Mouse (Mus musculus) heart, embryonic 14.5 days (tissue): ENCODE data around the gene Slc35g3. TPM values are rescaled to one million over a fixed set of nuclear protein-coding genes. Genes with fewer than 3 reads are reported as not detected.

Source experiments
- ATAC-seq: fragments of 200-750 bp; cut with Nextera tagmentation; 2 replicates; pipeline ENCODE4 v1.8.0; 2017; ENCODE audit warnings: low read depth, moderate TSS enrichment; ENCODE audit not compliant: insufficient number of reproducible peaks, insufficient read depth, low FRiP score
- H3K27ac ChIP-seq, 2 experiments: fragments of 200-500 bp in 1 of 2; fragments of 300-500 bp in 1 of 2; sonication (generic) in 1 of 2; replicated peaks in 1 of 2; 2 replicates each; pipeline ENCODE4 v1.5.1; 2012 to 2014; ENCODE audit warnings: low read depth in 2 of 2, low read length in 2 of 2, control low read depth in 1 of 2, mild to moderate bottlenecking in 1 of 2, mixed read lengths in 1 of 2; ENCODE audit not compliant: control insufficient read depth in 1 of 2, insufficient read depth in 1 of 2
- H3K27me3 ChIP-seq: fragments of 300-500 bp; sonication (generic); 2 replicates; pipeline ENCODE4 v1.6.1; 2014; ENCODE audit warnings: mild to moderate bottlenecking, low read length, control low read depth; ENCODE audit not compliant: control insufficient read depth, insufficient read depth
- H3K36me3 ChIP-seq: fragments of 300-500 bp; sonication (generic); 2 replicates; pipeline ENCODE4 v1.6.1; 2014; ENCODE audit warnings: mild to moderate bottlenecking, control low read depth, low read length, mixed read lengths; ENCODE audit not compliant: control insufficient read depth, insufficient read depth
- H3K4me1 ChIP-seq, 2 experiments: fragments of 200-500 bp in 1 of 2; fragments of 300-500 bp in 1 of 2; sonication (generic) in 1 of 2; 2 replicates each; pipeline ENCODE4 v1.6.1; 2012 to 2014; ENCODE audit warnings: low read length in 2 of 2, control low read depth in 1 of 2, mixed read lengths in 1 of 2; ENCODE audit not compliant: control insufficient read depth in 2 of 2, insufficient read depth in 2 of 2
- H3K4me2 ChIP-seq: fragments of 300-500 bp; sonication (generic); 2 replicates; pipeline ENCODE4 v1.6.1; 2014; ENCODE audit warnings: mild to moderate bottlenecking, low read length
- H3K4me3 ChIP-seq, 2 experiments: fragments of 200-500 bp in 1 of 2; fragments of 300-500 bp in 1 of 2; sonication (generic) in 1 of 2; 2 replicates each; pipeline ENCODE4 v1.5.1; 2012 to 2014; ENCODE audit warnings: low read length in 2 of 2, mild to moderate bottlenecking in 2 of 2, control low read depth in 1 of 2, low read depth in 1 of 2, moderate library complexity in 1 of 2; ENCODE audit not compliant: control insufficient read depth in 1 of 2, insufficient read depth in 1 of 2
- H3K9ac ChIP-seq: fragments of 300-500 bp; sonication (generic); 2 replicates; pipeline ENCODE4 v1.6.1; 2014; ENCODE audit warnings: mild to moderate bottlenecking, low read length
- H3K9me3 ChIP-seq: fragments of 300-500 bp; sonication (generic); 2 replicates; pipeline ENCODE4 v1.6.1; 2016; ENCODE audit warnings: low read length, control low read depth; ENCODE audit not compliant: control insufficient read depth
- WGBS: fragments of 180-500 bp; shearing (Covaris S2); extraction: QIAGEN DNeasy Blood & Tissue Kit; methylation state at CpG from one replicate; pipeline ENCODE4 v1.1.7; 2014; 5-methylcytosine and 5-hydroxymethylcytosine counted together
- polyA plus RNA-seq: library from polyadenylated mRNA; unstranded; fragments of >200 nt; fragmentation: Nextera tagmentation; extraction: Ambion mirVana; gene quantifications from 2 replicates; pipeline ENCODE4 v1.2.1, GENCODE M21; 2014

Slc35g3 gene
- polyA plus RNA-seq = 0.13 TPM in 1 of 2 replicates, not detected in the other

- no peak within 1 kb of the TSS for H3K4me2 ChIP-seq
- no peaks in the 10 kb centered on the region for H3K9me3 ChIP-seq
- H3K27ac ChIP-seq = no peak within 1 kb of the TSS
- peaks cover 11 to 26% of the 10 kb centered on the region in 2 experiments for H3K4me1 ChIP-seq
- H3K27me3 ChIP-seq = no peaks in the 10 kb centered on the region
- ATAC-seq = no peak
- H3K4me3 ChIP-seq = no peak within 1 kb of the TSS
- 0 out of 2 replicates have a peak within 1 kb of the TSS, but pooled peaks have one; percentile 84 for H3K9ac ChIP-seq
- WGBS = 64% methylated on average over 1 of the region's 1 CpGs
- no peaks in the 10 kb centered on the region for H3K36me3 ChIP-seq
Measured at GRCm38 (mm10) chr11:69761868-69762267, at the start of gene Slc35g3. Slc35g3 (minus strand) TSS chr11:69761968.

GRCm38 (mm10) chr11:69810280-69810679 is 48.5 kb upstream of the Slc35g3 start:
- H3K4me2 ChIP-seq = no peak overlapping the region
- peaks cover 5% of the 10 kb centered on the region; the same call in 1 of the 2 replicates for H3K9me3 ChIP-seq
- H3K4me1 ChIP-seq = no peaks in the 10 kb centered on the region
- no peaks in the 10 kb centered on the region for H3K36me3 ChIP-seq
- H3K9ac ChIP-seq = no peak overlapping the region
- no peak overlapping the region for H3K27ac ChIP-seq
- peaks cover 8% of the 10 kb centered on the region; the same call in 1 of the 2 replicates for H3K27me3 ChIP-seq
- no peak for ATAC-seq
- H3K4me3 ChIP-seq = no peak overlapping the region

- no peak for ATAC-seq
Measured at GRCm38 (mm10) chr11:69807641-69808040, 45.9 kb upstream of the Slc35g3 start.

GRCm38 (mm10) chr11:69806378-69806777 is 44.6 kb upstream of the Slc35g3 start:
- Histone ChIP-seq H3K27me3 (peaks cover 18% of the 10 kb centered on the region; the same call in 1 of the 2 replicates), H3K4me3 (no peak overlapping the region), H3K9ac (no peak overlapping the region), H3K36me3 (no peaks in the 10 kb centered on the region), H3K9me3 (peaks cover 5% of the 10 kb centered on the region; the same call in 1 of the 2 replicates), H3K27ac (no peak overlapping the region), H3K4me2 (no peak overlapping the region), H3K4me1 (peaks cover 15 to 27% of the 10 kb centered on the region in 2 experiments)
- 80% methylated on average over 4 of the region's 4 CpGs for WGBS
- no peak for ATAC-seq

More at GRCm38 (mm10) chr11:69807641-69808040, 45.9 kb upstream of the Slc35g3 start:
- 77% methylated on average over 2 of the region's 2 CpGs for whole genome bisulfite sequencing
- H3K27ac ChIP-seq = no peak overlapping the region
- no peak overlapping the region for H3K4me2 ChIP-seq
- H3K9ac ChIP-seq = no peak overlapping the region
- no peaks in the 10 kb centered on the region for H3K36me3 ChIP-seq
- peaks cover 5% of the 10 kb centered on the region; the same call in 1 of the 2 replicates for H3K9me3 ChIP-seq
- peaks cover 12% of the 10 kb centered on the region; the same call in 1 of the 2 replicates for H3K27me3 ChIP-seq
- peaks cover 15 to 16% of the 10 kb centered on the region in 2 experiments; a peak in 3 of 4 replicates for H3K4me1 ChIP-seq
- no peak overlapping the region for H3K4me3 ChIP-seq

GRCm38 (mm10) chr11:69804972-69805909 is 43.5 kb upstream of the Slc35g3 start, which contains the start of gene Tmem102:
Tmem102 (minus strand) TSS chr11:69805624.
- Histone ChIP-seq H3K9ac (peak within 1 kb of the TSS; percentile 69), H3K36me3 (no peaks in the 10 kb centered on the region), H3K4me1 (peaks cover 17 to 38% of the 10 kb centered on the region in 2 experiments), H3K4me3 (peak within 1 kb of the TSS; percentile 9 to 46; a peak in 3 of 4 replicates), H3K4me2 (peak within 1 kb of the TSS; percentile 95), H3K27me3 (peaks cover 18% of the 10 kb centered on the region; the same call in 1 of the 2 replicates), H3K9me3 (peaks cover 5% of the 10 kb centered on the region; the same call in 1 of the 2 replicates), H3K27ac (no peak within 1 kb of the TSS)
- WGBS = 14% methylated on average over 29 of the region's 29 CpGs
- no peak for ATAC-seq

- H3K9ac ChIP-seq = peak overlapping the region; percentile 69; the same call in 1 of the 2 replicates
- 10% methylated on average over 12 of the region's 12 CpGs for WGBS
- H3K4me1 ChIP-seq = peaks cover 20 to 45% of the 10 kb centered on the region in 2 experiments
- H3K36me3 ChIP-seq = no peaks in the 10 kb centered on the region
- H3K9me3 ChIP-seq = peaks cover 5% of the 10 kb centered on the region; the same call in 1 of the 2 replicates
- H3K27me3 ChIP-seq = peaks cover 18% of the 10 kb centered on the region; the same call in 1 of the 2 replicates
- no peak overlapping the region for H3K27ac ChIP-seq
- H3K4me3 ChIP-seq = peak overlapping the region in 1 of 2 experiments; percentile 46; a peak in 2 of 4 replicates
- no peak for ATAC-seq
- H3K4me2 ChIP-seq = peak overlapping the region; percentile 95
Measured at GRCm38 (mm10) chr11:69804652-69804940, 42.8 kb upstream of the Slc35g3 start.

GRCm38 (mm10) chr11:69803786-69804651 is 42.3 kb upstream of the Slc35g3 start:
- H3K4me1 ChIP-seq = peaks cover 25 to 51% of the 10 kb centered on the region in 2 experiments
- H3K4me3 ChIP-seq = peak overlapping the region; percentile 46 to 65
- H3K27me3 ChIP-seq = peaks cover 18% of the 10 kb centered on the region; the same call in 1 of the 2 replicates
- peak; percentile 36; the same call in 1 of the 2 replicates for ATAC-seq
- H3K9ac ChIP-seq = peak overlapping the region; percentile 69
- H3K36me3 ChIP-seq = no peaks in the 10 kb centered on the region
- H3K27ac ChIP-seq = no peak overlapping the region
- peaks cover 5% of the 10 kb centered on the region; the same call in 1 of the 2 replicates for H3K9me3 ChIP-seq
- H3K4me2 ChIP-seq = peak overlapping the region; percentile 95
- 2% methylated on average over 60 of the region's 60 CpGs for WGBS
